Mouse (Mus musculus) heart, postnatal 0 days (tissue): ENCODE measurements around the gene Grasp.

ENCODE experiments used
- CTCF ChIP-seq: IDR thresholded peaks from 2 replicates; pipeline ENCODE4 v1.5.1; 2016; ENCODE audit warnings: antibody characterized with exemption, control low read depth, low read depth
- EP300 ChIP-seq: IDR thresholded peaks from 2 replicates; pipeline ENCODE4 v1.6.1; 2016; ENCODE audit warnings: antibody characterized with exemption, low read depth

- TF ChIP-seq CTCF (no peak), EP300 (no peak)
Observed at GRCm38 (mm10) chr15:101181500-101181899, 42.5 kb upstream of the Grasp start.
